Mouse (Mus musculus): ENCODE results near the gene Pitpnc1.
A peak's percentile ranks its signal among the peaks of the same experiment; 100 is the strongest.

Gene Pitpnc1

GRCm38 (mm10) chr11:107437723-107438122 is 32.8 kb downstream of the Pitpnc1 start:
- DNase-seq = no peak

GRCm38 (mm10) chr11:107435776-107436449 is 34.6 kb downstream of the Pitpnc1 start:
- DNase-seq = no peak

- no peak for DNase-seq
Measured at GRCm38 (mm10) chr11:107431197-107431965, 39.1 kb downstream of the Pitpnc1 start.

GRCm38 (mm10) chr11:107428011-107428410 is 42.5 kb downstream of the Pitpnc1 start:
- no peak for DNase-seq

- DNase-seq = no peak
Measured at GRCm38 (mm10) chr11:107424176-107424575, 46.3 kb downstream of the Pitpnc1 start.

GRCm38 (mm10) chr11:107422356-107422754 is 48.1 kb downstream of the Pitpnc1 start:
- DNase-seq = no peak

- no peak for DNase-seq
Measured at GRCm38 (mm10) chr11:107421751-107422355, 48.6 kb downstream of the Pitpnc1 start.

GRCm38 (mm10) chr11:107419925-107420324 is 50.6 kb downstream of the Pitpnc1 start:
- DNase-seq = no peak

GRCm38 (mm10) chr11:107417041-107417583 is 53.4 kb downstream of the Pitpnc1 start:
- DNase-seq = peak; percentile 70 to 83

- DNase-seq = no peak
Measured at GRCm38 (mm10) chr11:107416561-107416926, 54.0 kb downstream of the Pitpnc1 start.

- DNase-seq = no peak
Measured at GRCm38 (mm10) chr11:107415901-107416560, 54.5 kb downstream of the Pitpnc1 start.

GRCm38 (mm10) chr11:107414996-107415747 is 55.3 kb downstream of the Pitpnc1 start:
- no peak for DNase-seq

- DNase-seq = peak; percentile 56 to 65
Measured at GRCm38 (mm10) chr11:107413251-107413655, 57.2 kb downstream of the Pitpnc1 start.

- no peak for DNase-seq
Measured at GRCm38 (mm10) chr11:107412128-107412527, 58.4 kb downstream of the Pitpnc1 start.

GRCm38 (mm10) chr11:107411576-107411975 is 58.9 kb downstream of the Pitpnc1 start:
- no peak for DNase-seq

GRCm38 (mm10) chr11:107410804-107411203 is 59.7 kb downstream of the Pitpnc1 start:
- no peak for DNase-seq

- DNase-seq = no peak
Measured at GRCm38 (mm10) chr11:107410090-107410732, 60.3 kb downstream of the Pitpnc1 start.

GRCm38 (mm10) chr11:107408886-107409285 is 61.6 kb downstream of the Pitpnc1 start:
- no peak for DNase-seq

GRCm38 (mm10) chr11:107407698-107408097 is 62.8 kb downstream of the Pitpnc1 start:
- DNase-seq = no peak

- no peak for DNase-seq
Measured at GRCm38 (mm10) chr11:107405606-107406333, 64.7 kb downstream of the Pitpnc1 start.

GRCm38 (mm10) chr11:107403309-107403708 is 67.2 kb downstream of the Pitpnc1 start:
- no peak for DNase-seq

Measured in thymus, adult 18-20 months (tissue).